Mouse (Mus musculus) spleen, adult 18-20 months (tissue): ENCODE data around the gene Gm7682.
"Not testable (repeated sequence)": the region's sequence is repeated elsewhere in the genome, so short reads cannot be mapped to it uniquely, and the experiment has no call there.

ENCODE experiments used
- DNase-seq, 2 experiments: peaks; one replicate each; pipeline ENCODE4 v3.0.0; 2022; ENCODE audit warnings: mixed read lengths in 2 of 2

The Gm7682 gene

GRCm38 (mm10) chr5:94445484-94445883, at the start of gene Gm7682:
Gene Gm7682 (plus strand): TSS chr5:94445784.
- not testable (repeated sequence) for DNase-seq
